Mouse (Mus musculus) adrenal gland, postnatal 14 days (tissue): ENCODE data around the gene Ksr2. TPM values are rescaled to one million over a fixed set of nuclear protein-coding genes. Genes with fewer than 3 reads are reported as not detected.
A peak's percentile ranks its signal among the peaks of the same experiment; 100 is the strongest.
"Not testable (repeated sequence)": the region's sequence is repeated elsewhere in the genome, so short reads cannot be mapped to it uniquely, and the experiment has no call there.

Experiments
- DNase-seq: peaks from one replicate; pipeline ENCODE4 v3.0.0; 2021; ENCODE audit warnings: mixed read lengths
- total RNA-seq: library from RNA; stranded (reverse); gene quantifications from 2 replicates; pipeline ENCODE4 v1.2.3, GENCODE M21; 2021

Ksr2 gene
- total RNA-seq, 1 experiment from 2014 or later: 5.2 TPM

GRCm38 (mm10) chr5:117622221-117622620 lies 208.4 kb downstream of the Ksr2 start:
- DNase-seq: no peak

- DNase-seq: not testable (repeated sequence)
Measured at GRCm38 (mm10) chr5:117623206-117623605, 209.4 kb downstream of the Ksr2 start.

- DNase-seq: no peak
Measured at GRCm38 (mm10) chr5:117626907-117627306, 213.1 kb downstream of the Ksr2 start.

GRCm38 (mm10) chr5:117628351-117628750 lies 214.6 kb downstream of the Ksr2 start:
- DNase-seq: peak; percentile 76

- DNase-seq: no peak
Measured at GRCm38 (mm10) chr5:117629570-117629969, 215.8 kb downstream of the Ksr2 start.

DNA sequence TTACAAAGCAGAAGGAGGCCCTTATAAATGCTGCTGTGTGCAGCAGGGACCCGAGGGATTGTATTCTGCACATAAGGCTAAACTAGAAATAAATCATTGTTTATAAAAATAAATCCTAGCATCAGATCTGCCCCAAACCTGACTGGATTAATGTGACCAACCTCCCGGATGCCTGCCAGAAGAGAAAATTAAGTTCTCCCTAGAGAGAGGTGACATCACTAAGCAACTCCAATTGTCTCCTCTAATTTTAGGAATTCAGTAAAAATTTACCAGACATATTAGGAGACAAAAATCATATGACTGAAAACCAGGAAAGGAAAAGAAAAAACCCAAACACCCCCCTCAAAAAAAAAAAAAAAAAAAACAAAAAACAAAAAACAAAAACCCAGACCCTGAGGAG lies 221.4 kb downstream of the Ksr2 start:
- no peak for DNase-seq

DNA sequence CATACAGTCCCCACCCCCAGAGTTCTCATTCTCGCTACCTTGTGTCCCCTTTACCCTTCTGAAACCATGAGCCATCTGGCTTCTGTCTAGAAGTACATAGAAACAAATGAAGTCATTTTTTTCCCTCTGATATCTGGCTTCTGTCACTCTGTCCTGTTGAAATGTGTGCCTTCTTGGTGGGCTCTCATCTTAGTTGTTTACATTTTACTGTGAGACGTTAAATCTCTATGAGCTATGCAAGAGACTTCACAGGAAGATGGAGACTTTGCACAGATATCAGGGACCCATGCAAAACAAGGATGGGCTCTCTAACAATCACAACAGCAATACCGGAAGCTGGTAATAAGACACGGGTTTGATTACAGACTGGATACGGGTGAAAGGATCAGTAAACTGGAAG lies 222.0 kb downstream of the Ksr2 start:
- DNase-seq: no peak

GRCm38 (mm10) chr5:117641585-117641984 lies 227.8 kb downstream of the Ksr2 start:
- DNase-seq: no peak

DNA sequence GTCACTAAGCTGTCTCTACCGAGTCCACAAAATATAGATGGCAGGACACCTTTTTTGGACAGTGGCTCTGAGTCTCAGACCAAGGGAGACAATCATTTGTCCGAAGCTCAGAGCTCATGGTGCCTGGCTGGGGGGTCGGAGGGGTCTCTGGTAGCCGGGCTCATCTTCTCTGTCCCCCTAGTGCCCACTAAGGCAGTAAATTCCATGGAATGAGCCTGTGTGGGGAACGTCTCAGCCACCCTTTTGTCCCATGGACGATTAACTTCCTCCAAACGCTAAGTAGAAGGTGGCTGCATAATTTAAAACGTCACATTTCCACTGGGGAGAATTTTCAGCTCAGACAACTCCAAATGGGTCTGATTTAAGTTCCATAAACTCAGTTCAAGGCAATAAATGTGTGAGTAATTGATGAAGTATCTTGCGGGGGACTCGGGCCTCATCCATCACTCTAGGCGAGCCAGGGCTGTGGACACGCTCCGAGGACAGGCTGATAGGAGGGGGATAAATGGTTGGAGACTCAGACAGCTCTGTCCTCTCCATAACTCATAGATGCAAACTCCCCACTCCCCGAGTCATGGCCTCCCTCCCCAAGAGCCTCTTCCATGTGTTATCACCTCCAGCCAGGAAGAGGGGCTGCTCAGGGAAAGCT lies 237.6 kb downstream of the Ksr2 start:
- peak; percentile 67 for DNase-seq

DNA sequence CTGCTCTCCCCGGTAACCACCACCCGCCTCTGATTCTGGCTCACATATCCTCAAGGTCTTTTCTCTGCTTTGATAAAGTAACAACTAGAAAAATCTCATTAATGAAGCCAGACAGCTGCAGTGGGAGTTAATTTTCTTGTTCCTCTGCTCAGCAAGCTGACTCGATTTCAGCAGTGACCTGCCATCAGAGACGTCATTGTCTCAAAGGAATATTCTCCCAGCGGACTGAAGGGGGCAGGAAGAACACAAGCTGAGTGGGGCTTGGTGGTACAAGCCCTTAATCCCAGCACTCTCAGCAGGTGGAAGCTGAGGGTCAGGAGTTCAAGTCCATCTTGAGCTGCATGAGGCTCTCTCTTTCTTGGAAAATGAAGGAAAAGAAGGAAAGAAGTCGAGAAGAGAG lies 244.8 kb downstream of the Ksr2 start:
- DNase-seq: no peak

- no peak for DNase-seq
Measured at GRCm38 (mm10) chr5:117659596-117659995, 245.8 kb downstream of the Ksr2 start.

DNA sequence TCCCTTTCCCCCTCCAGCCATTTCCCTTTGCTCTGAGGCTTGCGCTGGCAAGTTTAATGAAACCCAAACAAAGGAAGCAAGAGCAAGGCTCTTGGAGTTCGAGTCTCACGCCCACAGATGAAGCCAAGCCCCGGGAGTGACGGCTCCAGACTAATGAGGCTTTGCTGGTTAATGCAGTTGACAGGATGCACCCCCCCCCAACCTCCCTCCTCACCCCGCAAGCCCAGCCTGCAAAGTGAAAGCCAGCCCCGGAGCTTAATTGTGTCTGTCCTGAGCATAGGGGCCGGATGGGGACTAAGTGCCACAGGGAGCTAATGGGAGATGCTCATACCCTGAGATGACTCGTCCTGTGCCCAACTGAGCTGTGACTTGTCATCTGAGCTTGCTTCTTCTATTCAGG lies 251.4 kb downstream of the Ksr2 start:
- DNase-seq: no peak

DNA sequence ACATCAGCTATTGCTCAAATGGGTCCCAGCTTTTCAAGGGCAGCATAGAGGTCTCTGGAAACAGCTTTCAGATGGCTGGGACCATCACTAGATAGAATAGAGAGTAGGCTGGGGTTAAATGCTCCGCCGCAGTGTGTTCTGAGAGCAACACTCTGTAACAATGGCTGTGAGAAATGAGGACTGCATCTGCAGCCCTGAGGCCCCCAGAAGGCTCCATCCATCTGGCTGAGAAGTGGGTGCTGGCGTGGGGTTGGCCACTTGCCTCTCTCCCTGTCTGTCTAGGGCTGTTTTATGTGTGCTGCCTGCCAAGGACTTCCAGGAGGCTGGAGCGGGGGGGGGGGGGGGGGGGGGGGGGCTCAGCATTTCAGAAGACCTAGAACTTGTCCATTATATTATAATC lies 253.5 kb downstream of the Ksr2 start:
- no peak for DNase-seq

GRCm38 (mm10) chr5:117669265-117669664 lies 255.5 kb downstream of the Ksr2 start:
- no peak for DNase-seq

GRCm38 (mm10) chr5:117669843-117670242 lies 256.0 kb downstream of the Ksr2 start:
- DNase-seq: peak; percentile 34

DNA sequence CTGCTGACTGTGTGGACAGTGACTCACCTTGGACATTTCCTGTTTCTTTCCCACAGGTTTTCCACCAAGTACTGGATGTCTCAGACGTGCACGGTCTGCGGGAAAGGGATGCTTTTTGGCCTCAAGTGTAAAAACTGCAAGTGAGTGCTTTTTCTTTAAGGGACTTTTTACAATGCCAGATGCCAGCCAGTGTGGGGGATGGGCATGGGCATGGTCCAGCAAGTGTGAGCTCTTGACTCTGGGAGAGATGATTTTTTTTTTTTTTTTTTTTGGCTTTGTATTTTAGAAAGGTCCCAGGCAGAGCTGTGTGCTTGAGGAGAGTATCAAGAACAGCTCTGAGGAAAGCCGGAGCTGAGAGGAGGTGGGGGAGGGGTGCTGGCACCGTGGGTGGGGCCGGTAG lies 257.6 kb downstream of the Ksr2 start:
- DNase-seq: no peak

- DNase-seq: no peak
Measured at GRCm38 (mm10) chr5:117675840-117676239, 262.0 kb downstream of the Ksr2 start.

DNA sequence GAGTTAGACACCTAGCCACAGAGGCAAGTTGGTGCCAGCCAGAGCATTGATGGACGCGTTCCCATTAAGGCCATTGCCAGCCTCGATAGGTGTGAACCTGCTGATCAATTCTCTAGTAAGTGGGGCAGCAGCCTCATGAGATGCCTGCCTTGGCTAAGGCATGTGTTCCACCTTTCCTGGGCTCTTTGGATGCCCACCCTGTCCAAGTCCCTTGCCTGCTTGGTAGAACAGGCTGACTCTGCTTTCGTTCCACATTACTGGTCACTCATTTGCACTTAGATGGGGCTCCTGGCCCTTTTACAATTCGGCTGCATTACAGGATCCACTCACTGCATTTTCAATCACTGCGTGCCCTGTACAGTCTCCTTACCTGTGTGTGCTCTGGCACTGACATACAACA lies 263.4 kb downstream of the Ksr2 start:
- no peak for DNase-seq

- no peak for DNase-seq
Measured at GRCm38 (mm10) chr5:117678371-117678770, 264.6 kb downstream of the Ksr2 start.

DNA sequence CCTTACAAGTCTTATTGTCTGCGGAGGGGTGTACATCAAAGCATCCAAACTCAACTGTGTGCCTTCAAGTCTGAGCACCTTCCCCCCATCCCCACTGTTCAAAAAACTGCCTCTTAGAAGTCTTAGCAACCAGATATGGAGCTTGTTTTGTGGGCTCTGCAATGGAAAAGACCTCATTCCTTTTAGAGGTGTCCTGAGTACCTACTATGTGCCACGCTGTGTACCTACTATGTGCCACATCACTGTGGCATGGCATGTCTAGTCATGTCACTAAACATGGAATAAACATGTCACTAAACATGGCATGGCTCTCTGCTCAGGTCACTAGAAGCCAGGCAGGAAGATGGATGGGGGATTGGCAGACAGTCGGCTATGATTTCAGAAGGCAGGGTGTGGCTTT lies 268.4 kb downstream of the Ksr2 start:
- DNase-seq: no peak

GRCm38 (mm10) chr5:117684491-117684890 lies 270.7 kb downstream of the Ksr2 start:
- peak; percentile 28 for DNase-seq

- no peak for DNase-seq
Measured at GRCm38 (mm10) chr5:117687770-117688352, 274.1 kb downstream of the Ksr2 start.

DNA sequence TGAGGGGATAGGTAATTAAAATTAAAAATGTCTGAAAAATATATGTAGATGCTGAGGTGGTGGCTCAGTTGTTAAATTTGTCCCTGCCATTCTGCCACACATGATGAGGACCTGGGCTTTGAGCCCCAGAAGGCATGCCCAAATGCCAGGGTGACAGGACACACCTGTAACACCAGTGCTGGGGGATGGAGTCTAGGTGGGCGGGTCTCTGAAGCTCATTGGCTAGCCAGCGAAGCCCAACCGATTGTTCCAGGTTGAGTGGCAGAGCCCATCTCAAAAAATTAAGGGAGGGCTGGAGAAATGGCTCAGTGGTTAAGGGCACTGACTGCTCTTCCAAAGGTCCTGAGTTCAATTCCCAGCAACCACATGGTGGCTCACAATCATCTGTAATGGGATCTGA lies 274.9 kb downstream of the Ksr2 start:
- no peak for DNase-seq

- DNase-seq: no peak
Measured at GRCm38 (mm10) chr5:117689840-117690239, 276.0 kb downstream of the Ksr2 start.
